Mouse (Mus musculus): Measurements from ENCODE around the gene Nudt21. TPM values are rescaled to one million over a fixed set of nuclear protein-coding genes. Genes with fewer than 3 reads are reported as not detected.

Nudt21 gene
- polyA plus RNA-seq, 1 experiment from 2014 or later, result 182 TPM

GRCm38 (mm10) chr8:94011076-94012012 lies 25.5 kb downstream of the Nudt21 start:
- Histone ChIP-seq H3K27me3 (ENCODE audit: control insufficient read depth, insufficient read depth, low read length) (no peaks in the 10 kb centered on the region), H3K36me3 (replicated peaks; ENCODE audit: control insufficient read depth, insufficient read depth, low read depth, low read length) (no peaks in the 10 kb centered on the region), H3K9ac (replicated peaks; ENCODE audit: low read length) (peak overlapping the region; percentile 98), H3K4me2 (ENCODE audit: low read depth, low read length) (peak overlapping the region; percentile 88), H3K9me3 (replicated peaks; ENCODE audit: control insufficient read depth, low read length) (no peaks in the 10 kb centered on the region), H3K4me1 (ENCODE audit: control insufficient read depth, insufficient read depth, low read length) (no peaks in the 10 kb centered on the region), H3K27ac (replicated peaks; ENCODE audit: low read depth, low read length) (peak overlapping the region; percentile 81), H3K4me3 (ENCODE audit: low read depth, low read length) (peak overlapping the region; percentile 93)
- WGBS, result 3% methylated on average over 48 of the region's 48 CpGs
- no peak for DNase-seq (ENCODE audit: low spot score)
- ATAC-seq (replicated peaks; ENCODE audit: insufficient number of reproducible peaks, low FRiP score, low TSS enrichment, low read depth), result no peak

- no peak for ATAC-seq (replicated peaks; ENCODE audit: insufficient number of reproducible peaks, low FRiP score, low TSS enrichment, low read depth)
- no peak overlapping the region for H3K4me3 ChIP-seq (ENCODE audit: low read depth, low read length)
- 56% methylated on average over 2 of the region's 2 CpGs for WGBS
- H3K36me3 ChIP-seq (replicated peaks; ENCODE audit: control insufficient read depth, insufficient read depth, low read depth, low read length), result no peaks in the 10 kb centered on the region
- H3K9me3 ChIP-seq (replicated peaks; ENCODE audit: control insufficient read depth, low read length), result no peaks in the 10 kb centered on the region
- no peak overlapping the region for H3K4me2 ChIP-seq (ENCODE audit: low read depth, low read length)
- no peak overlapping the region for H3K9ac ChIP-seq (replicated peaks; ENCODE audit: low read length)
- no peaks in the 10 kb centered on the region for H3K4me1 ChIP-seq (ENCODE audit: control insufficient read depth, insufficient read depth, low read length)
- DNase-seq (ENCODE audit: low spot score), result no peak
- H3K27me3 ChIP-seq (ENCODE audit: control insufficient read depth, insufficient read depth, low read length), result no peaks in the 10 kb centered on the region
- no peak overlapping the region for H3K27ac ChIP-seq (replicated peaks; ENCODE audit: low read depth, low read length)
These were observed 26.6 kb downstream of the Nudt21 start for GRCm38 (mm10) chr8:94010101-94010705.

GRCm38 (mm10) chr8:94009243-94009845 lies 27.5 kb downstream of the Nudt21 start:
- ATAC-seq (replicated peaks; ENCODE audit: insufficient number of reproducible peaks, low FRiP score, low TSS enrichment, low read depth), result no peak
- Histone ChIP-seq H3K9ac (replicated peaks; ENCODE audit: low read length) (no peak overlapping the region), H3K4me1 (ENCODE audit: control insufficient read depth, insufficient read depth, low read length) (no peaks in the 10 kb centered on the region), H3K36me3 (replicated peaks; ENCODE audit: control insufficient read depth, insufficient read depth, low read depth, low read length) (no peaks in the 10 kb centered on the region), H3K9me3 (replicated peaks; ENCODE audit: control insufficient read depth, low read length) (no peaks in the 10 kb centered on the region), H3K27me3 (ENCODE audit: control insufficient read depth, insufficient read depth, low read length) (no peaks in the 10 kb centered on the region), H3K4me2 (ENCODE audit: low read depth, low read length) (no peak overlapping the region), H3K27ac (replicated peaks; ENCODE audit: low read depth, low read length) (no peak overlapping the region), H3K4me3 (ENCODE audit: low read depth, low read length) (no peak overlapping the region)
- no peak for DNase-seq (ENCODE audit: low spot score)
- 66% methylated on average over 15 of the region's 15 CpGs for WGBS

GRCm38 (mm10) chr8:94004139-94004538 lies 32.7 kb downstream of the Nudt21 start:
- no peak for ATAC-seq (replicated peaks; ENCODE audit: insufficient number of reproducible peaks, low FRiP score, low TSS enrichment, low read depth)
- H3K4me3 ChIP-seq (ENCODE audit: low read depth, low read length), result no peak overlapping the region
- H3K27ac ChIP-seq (replicated peaks; ENCODE audit: low read depth, low read length), result no peak overlapping the region
- H3K9me3 ChIP-seq (replicated peaks; ENCODE audit: control insufficient read depth, low read length), result no peaks in the 10 kb centered on the region
- 90% methylated on average over 9 of the region's 9 CpGs for WGBS
- H3K36me3 ChIP-seq (replicated peaks; ENCODE audit: control insufficient read depth, insufficient read depth, low read depth, low read length), result no peaks in the 10 kb centered on the region; the same call in 1 of the 2 replicates
- H3K9ac ChIP-seq (replicated peaks; ENCODE audit: low read length), result no peak overlapping the region
- no peak for DNase-seq (ENCODE audit: low spot score)
- H3K4me2 ChIP-seq (ENCODE audit: low read depth, low read length), result no peak overlapping the region
- no peaks in the 10 kb centered on the region for H3K4me1 ChIP-seq (ENCODE audit: control insufficient read depth, insufficient read depth, low read length)
- H3K27me3 ChIP-seq (ENCODE audit: control insufficient read depth, insufficient read depth, low read length), result no peaks in the 10 kb centered on the region

- Histone ChIP-seq H3K4me1 (ENCODE audit: control insufficient read depth, insufficient read depth, low read length) (no peaks in the 10 kb centered on the region), H3K4me2 (ENCODE audit: low read depth, low read length) (no peak overlapping the region), H3K4me3 (ENCODE audit: low read depth, low read length) (no peak overlapping the region), H3K27ac (replicated peaks; ENCODE audit: low read depth, low read length) (no peak overlapping the region), H3K27me3 (ENCODE audit: control insufficient read depth, insufficient read depth, low read length) (no peaks in the 10 kb centered on the region), H3K9ac (replicated peaks; ENCODE audit: low read length) (no peak overlapping the region), H3K36me3 (replicated peaks; ENCODE audit: control insufficient read depth, insufficient read depth, low read depth, low read length) (no peaks in the 10 kb centered on the region; the same call in 1 of the 2 replicates), H3K9me3 (replicated peaks; ENCODE audit: control insufficient read depth, low read length) (no peaks in the 10 kb centered on the region)
- 87% methylated on average over 2 of the region's 2 CpGs for WGBS
- ATAC-seq (replicated peaks; ENCODE audit: insufficient number of reproducible peaks, low FRiP score, low TSS enrichment, low read depth), result no peak
- no peak for DNase-seq (ENCODE audit: low spot score)
These were observed 37.9 kb downstream of the Nudt21 start for GRCm38 (mm10) chr8:93998961-93999360.

- DNase-seq (ENCODE audit: low spot score) (no peak), ATAC-seq (replicated peaks; ENCODE audit: insufficient number of reproducible peaks, low FRiP score, low TSS enrichment, low read depth) (no peak)
- no peak overlapping the region for H3K9ac ChIP-seq (replicated peaks; ENCODE audit: low read length)
- no peak overlapping the region for H3K4me3 ChIP-seq (ENCODE audit: low read depth, low read length)
- H3K4me1 ChIP-seq (ENCODE audit: control insufficient read depth, insufficient read depth, low read length), result no peaks in the 10 kb centered on the region
- no peak overlapping the region for H3K27ac ChIP-seq (replicated peaks; ENCODE audit: low read depth, low read length)
- H3K4me2 ChIP-seq (ENCODE audit: low read depth, low read length), result no peak overlapping the region
- 92% methylated on average over 4 of the region's 4 CpGs for WGBS
- no peaks in the 10 kb centered on the region for H3K27me3 ChIP-seq (ENCODE audit: control insufficient read depth, insufficient read depth, low read length)
- no peaks in the 10 kb centered on the region for H3K9me3 ChIP-seq (replicated peaks; ENCODE audit: control insufficient read depth, low read length)
- H3K36me3 ChIP-seq (replicated peaks; ENCODE audit: control insufficient read depth, insufficient read depth, low read depth, low read length), result peaks cover 3% of the 10 kb centered on the region
These were observed 47.1 kb downstream of the Nudt21 start for GRCm38 (mm10) chr8:93989739-93990138.

- 88% methylated on average over 3 of the region's 3 CpGs for WGBS
- no peak for DNase-seq (ENCODE audit: low spot score)
- H3K4me2 ChIP-seq (ENCODE audit: low read depth, low read length), result no peak overlapping the region
- H3K9me3 ChIP-seq (replicated peaks; ENCODE audit: control insufficient read depth, low read length), result no peaks in the 10 kb centered on the region
- H3K4me1 ChIP-seq (ENCODE audit: control insufficient read depth, insufficient read depth, low read length), result no peaks in the 10 kb centered on the region
- no peak overlapping the region for H3K9ac ChIP-seq (replicated peaks; ENCODE audit: low read length)
- no peak overlapping the region for H3K4me3 ChIP-seq (ENCODE audit: low read depth, low read length)
- H3K27me3 ChIP-seq (ENCODE audit: control insufficient read depth, insufficient read depth, low read length), result no peaks in the 10 kb centered on the region
- H3K27ac ChIP-seq (replicated peaks; ENCODE audit: low read depth, low read length), result no peak overlapping the region
- no peak for ATAC-seq (replicated peaks; ENCODE audit: insufficient number of reproducible peaks, low FRiP score, low TSS enrichment, low read depth)
- peaks cover 3% of the 10 kb centered on the region; the same call in 1 of the 2 replicates for H3K36me3 ChIP-seq (replicated peaks; ENCODE audit: control insufficient read depth, insufficient read depth, low read depth, low read length)
These were observed 52.1 kb downstream of the Nudt21 start for GRCm38 (mm10) chr8:93984731-93985130.

GRCm38 (mm10) chr8:93983827-93984226 lies 53.0 kb downstream of the Nudt21 start:
- Histone ChIP-seq H3K9ac (replicated peaks; ENCODE audit: low read length) (no peak overlapping the region), H3K9me3 (replicated peaks; ENCODE audit: control insufficient read depth, low read length) (no peaks in the 10 kb centered on the region), H3K27ac (replicated peaks; ENCODE audit: low read depth, low read length) (no peak overlapping the region), H3K27me3 (ENCODE audit: control insufficient read depth, insufficient read depth, low read length) (no peaks in the 10 kb centered on the region), H3K4me3 (ENCODE audit: low read depth, low read length) (no peak overlapping the region), H3K4me2 (ENCODE audit: low read depth, low read length) (no peak overlapping the region), H3K4me1 (ENCODE audit: control insufficient read depth, insufficient read depth, low read length) (no peaks in the 10 kb centered on the region), H3K36me3 (replicated peaks; ENCODE audit: control insufficient read depth, insufficient read depth, low read depth, low read length) (peaks cover 3% of the 10 kb centered on the region; the same call in 1 of the 2 replicates)
- no peak for ATAC-seq (replicated peaks; ENCODE audit: insufficient number of reproducible peaks, low FRiP score, low TSS enrichment, low read depth)
- no peak for DNase-seq (ENCODE audit: low spot score)
- 80% methylated on average over 3 of the region's 3 CpGs for WGBS

All from embryonic facial prominence, embryonic 11.5 days (tissue).